Mouse (Mus musculus): ENCODE measurements at regions not wholly inside any gene's neighbourhood (a gene's known extent, or its start where the extent isn't known, plus 50 kb on each side); places are given as distances from the start of the nearest gene placed in this dataset.

- Histone ChIP-seq H3K79me2 (replicated peaks; ENCODE audit: control insufficient read depth, insufficient read depth, low read length) (no peaks in the 10 kb centered on the region), H3K36me3 (ENCODE audit: control insufficient read depth, insufficient read depth, low read length) (no peaks in the 10 kb centered on the region), H3K9ac (ENCODE audit: low read depth, low read length) (no peak overlapping the region), H3K4me3 (no peak overlapping the region), H3K4me1 (ENCODE audit: control insufficient read depth, insufficient read depth, low read length) (peaks cover 3% of the 10 kb centered on the region; the same call in 1 of the 2 replicates), H3K27ac (no peak overlapping the region), H3K27me3 (ENCODE audit: control insufficient read depth, insufficient read depth, low read length) (no peaks in the 10 kb centered on the region; the same call in 1 of the 2 replicates)
- TF ChIP-seq EP300 (IDR thresholded peaks at IDR 0.05; ENCODE audit: insufficient read depth, low read depth, low read length): no peak
- no peak for TF ChIP-seq POLR2A (IDR thresholded peaks at IDR 0.05; ENCODE audit: insufficient read depth, low read depth, low read length)
- no peak for TF ChIP-seq CTCF (IDR thresholded peaks at IDR 0.05)
- DNase-seq: peak; percentile 74 to 77
- intact Hi-C loops (cut with DNase I): loop anchor here (10.0 kb wide), 1 partner anchor 274 kb away; no protein-coding TSS in a partner anchor
- 1% methylated on average over 8 of the region's 8 CpGs for WGBS
Observed at GRCm38 (mm10) chr11:114468394-114468793, 199.9 kb upstream of the Rpl38 start.

GRCm38 (mm10) chr11:114467803-114468202 lies 200.5 kb upstream of the Rpl38 start:
- Histone ChIP-seq H3K79me2 (replicated peaks; ENCODE audit: control insufficient read depth, insufficient read depth, low read length) (no peaks in the 10 kb centered on the region), H3K4me1 (ENCODE audit: control insufficient read depth, insufficient read depth, low read length) (peaks cover 5% of the 10 kb centered on the region; the same call in 1 of the 2 replicates), H3K36me3 (ENCODE audit: control insufficient read depth, insufficient read depth, low read length) (no peaks in the 10 kb centered on the region), H3K4me3 (no peak overlapping the region), H3K27me3 (ENCODE audit: control insufficient read depth, insufficient read depth, low read length) (no peaks in the 10 kb centered on the region; the same call in 1 of the 2 replicates), H3K9ac (ENCODE audit: low read depth, low read length) (no peak overlapping the region), H3K27ac (no peak overlapping the region)
- intact Hi-C loops (cut with DNase I): loop anchor here (10.0 kb wide), 1 partner anchor 273 kb away; no protein-coding TSS in a partner anchor
- TF ChIP-seq CTCF (IDR thresholded peaks at IDR 0.05): no peak
- 1% methylated on average over 8 of the region's 8 CpGs for WGBS
- DNase-seq: peak; percentile 27 to 31

GRCm38 (mm10) chr11:114465486-114465885 lies 202.8 kb upstream of the Rpl38 start:
- no peak for DNase-seq
- Histone ChIP-seq H3K4me1 (ENCODE audit: control insufficient read depth, insufficient read depth, low read length) (peaks cover 5% of the 10 kb centered on the region; the same call in 1 of the 2 replicates), H3K79me2 (replicated peaks; ENCODE audit: control insufficient read depth, insufficient read depth, low read length) (no peaks in the 10 kb centered on the region), H3K36me3 (ENCODE audit: control insufficient read depth, insufficient read depth, low read length) (no peaks in the 10 kb centered on the region), H3K4me3 (no peak overlapping the region), H3K27ac (no peak overlapping the region), H3K27me3 (ENCODE audit: control insufficient read depth, insufficient read depth, low read length) (no peaks in the 10 kb centered on the region), H3K9ac (ENCODE audit: low read depth, low read length) (no peak overlapping the region)
- WGBS: 52% methylated on average over 5 of the region's 5 CpGs
- TF ChIP-seq EP300 (IDR thresholded peaks at IDR 0.05; ENCODE audit: insufficient read depth, low read depth, low read length): no peak
- no peak for TF ChIP-seq POLR2A (IDR thresholded peaks at IDR 0.05; ENCODE audit: insufficient read depth, low read depth, low read length)
- no peak for TF ChIP-seq CTCF (IDR thresholded peaks at IDR 0.05)
- intact Hi-C loops (cut with DNase I): loop anchor here (10.0 kb wide), 1 partner anchor 271 kb away; no protein-coding TSS in a partner anchor

- H3K27me3 ChIP-seq (ENCODE audit: control insufficient read depth, insufficient read depth, low read length): no peaks in the 10 kb centered on the region
- peak; percentile 40 to 42 for DNase-seq
- peaks cover 3% of the 10 kb centered on the region; the same call in 1 of the 2 replicates for H3K4me1 ChIP-seq (ENCODE audit: control insufficient read depth, insufficient read depth, low read length)
- H3K27ac ChIP-seq: no peak overlapping the region
- H3K79me2 ChIP-seq (replicated peaks; ENCODE audit: control insufficient read depth, insufficient read depth, low read length): no peaks in the 10 kb centered on the region
- H3K4me3 ChIP-seq: no peak overlapping the region
- WGBS: 6% methylated on average over 6 of the region's 6 CpGs
- H3K9ac ChIP-seq (ENCODE audit: low read depth, low read length): no peak overlapping the region
- intact Hi-C loops (cut with DNase I): loop anchor here (5.0 to 10.0 kb wide), 2 partner anchors 268 to 596 kb away; no protein-coding TSS in a partner anchor
- no peaks in the 10 kb centered on the region for H3K36me3 ChIP-seq (ENCODE audit: control insufficient read depth, insufficient read depth, low read length)
- TF ChIP-seq EP300 (IDR thresholded peaks at IDR 0.05; ENCODE audit: insufficient read depth, low read depth, low read length): peak; percentile 60; the same call in 1 of the 2 replicates
- TF ChIP-seq CTCF (IDR thresholded peaks at IDR 0.05): peak; percentile 78
- TF ChIP-seq POLR2A (IDR thresholded peaks at IDR 0.05; ENCODE audit: insufficient read depth, low read depth, low read length): no peak
Observed at GRCm38 (mm10) chr11:114462755-114463374, 205.5 kb upstream of the Rpl38 start.

GRCm38 (mm10) chr11:114454876-114455330 lies 213.4 kb upstream of the Rpl38 start:
- Histone ChIP-seq H3K27me3 (ENCODE audit: control insufficient read depth, insufficient read depth, low read length) (no peaks in the 10 kb centered on the region), H3K27ac (no peak overlapping the region), H3K9ac (ENCODE audit: low read depth, low read length) (no peak overlapping the region), H3K4me1 (ENCODE audit: control insufficient read depth, insufficient read depth, low read length) (no peaks in the 10 kb centered on the region), H3K79me2 (replicated peaks; ENCODE audit: control insufficient read depth, insufficient read depth, low read length) (no peaks in the 10 kb centered on the region), H3K36me3 (ENCODE audit: control insufficient read depth, insufficient read depth, low read length) (no peaks in the 10 kb centered on the region), H3K4me3 (no peak overlapping the region)
- intact Hi-C loops (cut with DNase I): no loop called here
- WGBS: 70% methylated on average over 12 of the region's 12 CpGs
- no peak for DNase-seq
- TF ChIP-seq EP300 (IDR thresholded peaks at IDR 0.05; ENCODE audit: insufficient read depth, low read depth, low read length) (no peak), CTCF (IDR thresholded peaks at IDR 0.05) (no peak), POLR2A (IDR thresholded peaks at IDR 0.05; ENCODE audit: insufficient read depth, low read depth, low read length) (no peak)

- Histone ChIP-seq H3K27me3 (ENCODE audit: control insufficient read depth, insufficient read depth, low read length) (no peaks in the 10 kb centered on the region), H3K27ac (no peak overlapping the region), H3K36me3 (ENCODE audit: control insufficient read depth, insufficient read depth, low read length) (no peaks in the 10 kb centered on the region), H3K9ac (ENCODE audit: low read depth, low read length) (no peak overlapping the region), H3K4me3 (no peak overlapping the region), H3K79me2 (replicated peaks; ENCODE audit: control insufficient read depth, insufficient read depth, low read length) (no peaks in the 10 kb centered on the region), H3K4me1 (ENCODE audit: control insufficient read depth, insufficient read depth, low read length) (peaks cover 4% of the 10 kb centered on the region)
- intact Hi-C loops (cut with DNase I): no loop called here
- DNase-seq: peak; percentile 39 to 69
- TF ChIP-seq CTCF (IDR thresholded peaks at IDR 0.05) (no peak), POLR2A (IDR thresholded peaks at IDR 0.05; ENCODE audit: insufficient read depth, low read depth, low read length) (no peak), EP300 (IDR thresholded peaks at IDR 0.05; ENCODE audit: insufficient read depth, low read depth, low read length) (no peak)
- 15% methylated on average over 13 of the region's 13 CpGs for WGBS
Observed at GRCm38 (mm10) chr11:114448776-114449401, 219.4 kb upstream of the Rpl38 start.

Data from heart, adult 2 months (tissue).